Mouse (Mus musculus) megakaryocyte, embryonic 14.5 days (primary cell): ENCODE data around the gene Ccdc120. TPM values are rescaled to one million over a fixed set of nuclear protein-coding genes. Genes with fewer than 3 reads are reported as not detected.

Source experiments
- H3K27me3 ChIP-seq: replicated peaks from 2 replicates; pipeline ENCODE3; 2012; ENCODE audit warnings: inconsistent platforms
- H3K36me3 ChIP-seq: replicated peaks from 2 replicates; pipeline ENCODE3; 2012; ENCODE audit warnings: low read length, inconsistent platforms, mixed read lengths
- H3K4me1 ChIP-seq: 2 replicates; pipeline ENCODE4 v1.6.1; 2012; ENCODE audit warnings: inconsistent platforms
- H3K4me3 ChIP-seq: replicated peaks from 2 replicates; pipeline ENCODE3; 2012; ENCODE audit warnings: moderate library complexity, mild to moderate bottlenecking, inconsistent platforms
- H3K9me3 ChIP-seq: 2 replicates; pipeline ENCODE4 v1.6.1; 2012; ENCODE audit warnings: inconsistent platforms
- FLI1 ChIP-seq: IDR thresholded peaks from 2 replicates; pipeline ENCODE4 v1.6.1; 2012; ENCODE audit warnings: low read length, inconsistent platforms, mixed read lengths
- GATA1 ChIP-seq: IDR thresholded peaks from 3 replicates; pipeline ENCODE4 v1.6.1; 2012; ENCODE audit warnings: mixed read lengths, low read length, inconsistent platforms, borderline replicate concordance
- polyA plus RNA-seq: library from polyadenylated mRNA; stranded (reverse); fragments of >175 nt; gene quantifications from 2 replicates; pipeline ENCODE4 v1.2.3, GENCODE M21; 2012; ENCODE audit warnings: low replicate concordance; ENCODE audit not compliant: insufficient read depth

Gene Ccdc120
- polyA plus RNA-seq = 8.5 and 31.6 TPM in 2 replicates

- TF ChIP-seq GATA1 (no peak), FLI1 (no peak)
- no peaks in the 10 kb centered on the region for H3K36me3 ChIP-seq
- no peaks in the 10 kb centered on the region for H3K4me1 ChIP-seq
- peak within 1 kb of the TSS; percentile 91 for H3K4me3 ChIP-seq
- no peaks in the 10 kb centered on the region for H3K27me3 ChIP-seq
- H3K9me3 ChIP-seq = no peaks in the 10 kb centered on the region
Observed at GRCm38 (mm10) chrX:7750432-7751116, at the start of gene Ccdc120. Ccdc120 (minus strand) TSS chrX:7750905.

- H3K4me3 ChIP-seq = no peak overlapping the region
- no peaks in the 10 kb centered on the region for H3K4me1 ChIP-seq
- H3K36me3 ChIP-seq = peaks cover 82% of the 10 kb centered on the region
- TF ChIP-seq GATA1 (no peak), FLI1 (no peak)
- no peaks in the 10 kb centered on the region for H3K9me3 ChIP-seq
- no peaks in the 10 kb centered on the region for H3K27me3 ChIP-seq
Observed at GRCm38 (mm10) chrX:7797327-7797726, 46.6 kb upstream of the Ccdc120 start.

- H3K9me3 ChIP-seq = no peaks in the 10 kb centered on the region
- H3K4me1 ChIP-seq = peaks cover 9% of the 10 kb centered on the region; the same call in 1 of the 2 replicates
- H3K4me3 ChIP-seq = no peak overlapping the region
- peaks cover 68% of the 10 kb centered on the region for H3K36me3 ChIP-seq
- no peak for TF ChIP-seq GATA1
- TF ChIP-seq FLI1 = no peak
- no peaks in the 10 kb centered on the region for H3K27me3 ChIP-seq
Observed at GRCm38 (mm10) chrX:7795016-7795415, 44.3 kb upstream of the Ccdc120 start.

DNA sequence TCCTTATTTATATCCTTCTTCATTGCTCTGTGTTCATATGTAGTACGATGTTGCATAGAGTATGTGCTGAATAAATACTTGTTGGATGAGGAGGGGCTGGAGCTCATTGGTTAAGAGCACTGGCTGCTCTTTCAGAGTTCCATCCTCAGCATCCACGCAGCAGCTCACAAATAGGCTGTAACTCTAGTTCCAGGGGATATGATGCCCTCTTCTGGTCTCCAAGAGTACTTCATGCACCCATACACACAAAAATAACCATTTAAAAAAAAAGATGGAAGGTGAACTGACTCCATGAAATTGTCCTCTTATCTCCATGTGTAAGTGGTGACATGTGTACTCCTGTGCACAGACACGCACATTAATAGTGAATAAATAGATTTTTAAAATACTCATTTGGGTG lies 42.7 kb upstream of the Ccdc120 start:
- Histone ChIP-seq H3K4me1 (peaks cover 9% of the 10 kb centered on the region; the same call in 1 of the 2 replicates), H3K9me3 (no peaks in the 10 kb centered on the region), H3K4me3 (no peak overlapping the region), H3K27me3 (no peaks in the 10 kb centered on the region), H3K36me3 (peaks cover 52% of the 10 kb centered on the region)
- TF ChIP-seq GATA1 (no peak), FLI1 (no peak)

DNA sequence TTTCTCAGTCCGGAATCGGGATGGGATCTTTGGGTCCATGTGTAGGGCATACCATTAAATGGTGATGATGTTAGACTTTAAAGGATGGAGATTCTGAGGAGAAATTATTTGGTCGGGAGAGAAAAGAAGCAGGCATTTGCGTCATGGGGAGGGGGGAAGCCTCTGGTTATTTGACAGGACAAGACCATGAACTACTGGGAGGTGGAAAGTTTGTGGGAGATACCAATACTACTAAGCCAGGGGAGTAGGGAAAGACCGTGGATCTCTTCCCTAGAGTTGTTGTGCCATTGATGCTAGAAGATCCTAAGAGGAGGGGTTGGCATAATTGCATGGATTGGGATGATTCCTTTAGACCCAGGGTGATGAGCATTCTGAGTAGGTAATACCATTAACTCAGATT lies 39.6 kb upstream of the Ccdc120 start:
- Histone ChIP-seq H3K36me3 (peaks cover 36% of the 10 kb centered on the region), H3K27me3 (no peaks in the 10 kb centered on the region), H3K4me1 (peaks cover 9% of the 10 kb centered on the region; the same call in 1 of the 2 replicates), H3K4me3 (peak overlapping the region; percentile 92), H3K9me3 (no peaks in the 10 kb centered on the region)
- no peak for TF ChIP-seq FLI1
- no peak for TF ChIP-seq GATA1

GRCm38 (mm10) chrX:7789542-7790136 lies 38.9 kb upstream of the Ccdc120 start, which contains the start of gene Gripap1:
Gripap1 (plus strand) TSS chrX:7789765.
- Histone ChIP-seq H3K36me3 (peaks cover 30% of the 10 kb centered on the region), H3K4me1 (peaks cover 9% of the 10 kb centered on the region; the same call in 1 of the 2 replicates), H3K9me3 (no peaks in the 10 kb centered on the region), H3K4me3 (peak within 1 kb of the TSS; percentile 92), H3K27me3 (no peaks in the 10 kb centered on the region)
- TF ChIP-seq FLI1 (no peak), GATA1 (no peak)

DNA sequence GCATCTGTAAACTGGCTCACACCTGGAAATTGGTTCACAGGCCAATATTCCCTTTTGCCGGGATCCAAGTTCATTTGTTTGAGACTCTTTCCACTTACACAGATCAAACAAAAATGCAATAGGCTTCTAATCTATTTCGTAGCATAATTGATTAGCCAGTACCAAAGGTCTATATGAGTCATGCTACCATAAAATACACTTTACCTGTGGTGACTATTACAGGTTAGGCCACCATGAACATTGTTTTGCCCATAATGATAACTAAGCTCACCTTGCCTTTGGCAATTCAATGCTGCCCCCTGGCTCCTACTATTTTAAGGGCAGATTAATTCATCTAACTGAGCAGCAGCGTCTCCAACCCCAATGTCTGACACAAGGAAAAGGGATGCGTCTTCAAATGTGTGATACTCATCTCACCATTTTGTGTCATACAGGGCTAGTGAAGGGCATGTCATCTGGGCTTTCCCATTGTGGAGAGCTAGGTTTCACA lies 31.9 kb upstream of the Ccdc120 start:
- Histone ChIP-seq H3K4me1 (peaks cover 16% of the 10 kb centered on the region), H3K27me3 (no peaks in the 10 kb centered on the region), H3K9me3 (no peaks in the 10 kb centered on the region), H3K36me3 (no peaks in the 10 kb centered on the region), H3K4me3 (no peak overlapping the region)
- TF ChIP-seq GATA1 = no peak
- no peak for TF ChIP-seq FLI1

- Histone ChIP-seq H3K9me3 (no peaks in the 10 kb centered on the region), H3K27me3 (no peaks in the 10 kb centered on the region), H3K36me3 (peaks cover 11% of the 10 kb centered on the region), H3K4me3 (no peak overlapping the region), H3K4me1 (peaks cover 28% of the 10 kb centered on the region)
- TF ChIP-seq FLI1 = no peak
- no peak for TF ChIP-seq GATA1
Observed at GRCm38 (mm10) chrX:7779294-7779693, 28.6 kb upstream of the Ccdc120 start.

GRCm38 (mm10) chrX:7778450-7779244 lies 27.9 kb upstream of the Ccdc120 start:
- Histone ChIP-seq H3K4me1 (peaks cover 28% of the 10 kb centered on the region), H3K36me3 (peaks cover 17% of the 10 kb centered on the region), H3K9me3 (no peaks in the 10 kb centered on the region), H3K27me3 (no peaks in the 10 kb centered on the region), H3K4me3 (peak overlapping the region; percentile 78)
- no peak; the same call in 2 of the 3 replicates for TF ChIP-seq GATA1
- TF ChIP-seq FLI1 = no peak
